Mouse (Mus musculus) thymus, adult 2 months (tissue): ENCODE results near the gene Lhcgr.

ENCODE experiments used
- CTCF ChIP-seq: fragments of 200-500 bp; IDR thresholded peaks from 2 replicates; pipeline ENCODE4 v1.5.1; 2012; ENCODE audit warnings: mild to moderate bottlenecking, control low read depth, low read length, moderate library complexity, borderline replicate concordance; ENCODE audit not compliant: control insufficient read depth, poor library complexity, insufficient read depth; ENCODE audit errors: extremely low read depth
- POLR2A ChIP-seq: fragments of 200-500 bp; IDR thresholded peaks from 2 replicates; pipeline ENCODE4 v1.6.1; 2012; ENCODE audit warnings: mild to moderate bottlenecking, low read length, control low read depth, moderate library complexity; ENCODE audit not compliant: control insufficient read depth, poor library complexity, insufficient read depth; ENCODE audit errors: extremely low read depth

DNA sequence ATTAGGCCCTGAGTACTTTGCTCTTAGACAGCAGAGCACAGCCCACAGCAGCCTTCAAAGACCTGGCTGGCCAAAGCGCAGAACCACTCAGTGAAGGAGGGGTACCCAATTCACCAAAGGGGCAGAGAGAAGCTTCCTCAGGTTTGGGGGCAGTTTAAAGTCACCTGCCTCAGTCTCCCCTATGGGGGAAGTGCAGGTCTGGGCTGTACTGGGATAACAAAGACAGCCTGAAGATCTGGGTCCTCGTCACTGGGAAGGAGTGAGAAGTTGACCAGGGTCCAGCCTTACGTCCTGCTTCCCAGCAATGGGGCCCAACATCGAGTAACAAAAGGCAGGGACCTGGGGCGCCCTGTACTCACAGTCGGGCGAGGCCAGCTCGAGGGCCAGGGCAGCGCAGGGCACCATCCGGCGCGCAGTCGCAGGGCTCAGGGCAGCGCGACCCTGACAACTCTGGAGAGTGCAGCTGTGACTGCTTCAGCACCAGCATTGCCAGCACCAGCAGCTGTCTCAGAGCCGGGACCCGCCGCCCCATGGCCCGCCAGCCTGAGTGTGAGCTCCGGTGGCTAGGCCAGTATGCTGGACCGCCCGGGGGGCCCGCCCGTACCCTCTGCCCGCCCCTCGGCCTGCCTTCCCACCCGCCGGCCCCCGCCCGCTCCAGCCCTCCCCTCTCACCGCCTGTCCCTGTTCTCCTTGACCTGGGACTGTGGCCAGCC is at the start of gene Lhcgr:
- no peak for TF ChIP-seq CTCF
- no peak for TF ChIP-seq POLR2A
